Mouse (Mus musculus) inflammation-experienced regulatory T-cells, adult 16 weeks (primary cell): Measurements from ENCODE around the gene Man2a2. TPM values are rescaled to one million over a fixed set of nuclear protein-coding genes. Genes with fewer than 3 reads are reported as not detected.

Experiments
- polyA plus RNA-seq: library from polyadenylated mRNA; unstranded; fragments of 100-300 nt; shearing (Covaris generic); gene quantifications from one replicate; pipeline ENCODE4 v1.2.1, GENCODE M21; 2017

The Man2a2 gene
- 14.5 TPM for polyA plus RNA-seq

GRCm38 (mm10) chr7:80371041-80371751 is at the start of gene Man2a2:
Gene Man2a2, minus strand, starts transcription at chr7:80371375.

DNA sequence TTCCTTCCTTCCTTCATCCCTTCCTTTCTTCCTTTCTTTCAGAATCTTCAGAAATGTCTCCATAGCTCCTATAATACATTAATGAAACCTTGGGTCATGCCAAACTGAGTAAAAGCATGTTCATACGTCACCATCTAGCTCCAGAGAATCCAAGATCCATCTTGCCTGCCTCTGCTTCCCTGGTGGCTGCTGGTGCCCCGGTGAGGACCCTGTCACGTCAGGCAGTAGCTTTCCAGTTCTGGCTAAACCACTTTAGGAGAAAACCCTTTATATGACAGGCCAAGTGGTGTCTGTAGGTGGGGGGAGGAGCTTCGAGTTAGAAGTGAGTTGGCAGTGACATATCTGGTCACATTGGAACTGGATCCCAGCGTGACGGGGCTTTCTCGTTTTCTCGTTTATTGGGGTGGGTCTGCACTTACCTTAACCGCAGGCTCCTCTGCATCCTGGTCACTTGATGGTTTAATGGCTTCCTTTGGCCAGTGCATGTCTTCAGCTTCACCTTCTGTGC is 34.1 kb upstream of the Man2a2 start, which contains the start of gene Furin:
Gene Furin (minus strand): TSS at position 249 of the 508 bp plus-strand sequence.

DNA sequence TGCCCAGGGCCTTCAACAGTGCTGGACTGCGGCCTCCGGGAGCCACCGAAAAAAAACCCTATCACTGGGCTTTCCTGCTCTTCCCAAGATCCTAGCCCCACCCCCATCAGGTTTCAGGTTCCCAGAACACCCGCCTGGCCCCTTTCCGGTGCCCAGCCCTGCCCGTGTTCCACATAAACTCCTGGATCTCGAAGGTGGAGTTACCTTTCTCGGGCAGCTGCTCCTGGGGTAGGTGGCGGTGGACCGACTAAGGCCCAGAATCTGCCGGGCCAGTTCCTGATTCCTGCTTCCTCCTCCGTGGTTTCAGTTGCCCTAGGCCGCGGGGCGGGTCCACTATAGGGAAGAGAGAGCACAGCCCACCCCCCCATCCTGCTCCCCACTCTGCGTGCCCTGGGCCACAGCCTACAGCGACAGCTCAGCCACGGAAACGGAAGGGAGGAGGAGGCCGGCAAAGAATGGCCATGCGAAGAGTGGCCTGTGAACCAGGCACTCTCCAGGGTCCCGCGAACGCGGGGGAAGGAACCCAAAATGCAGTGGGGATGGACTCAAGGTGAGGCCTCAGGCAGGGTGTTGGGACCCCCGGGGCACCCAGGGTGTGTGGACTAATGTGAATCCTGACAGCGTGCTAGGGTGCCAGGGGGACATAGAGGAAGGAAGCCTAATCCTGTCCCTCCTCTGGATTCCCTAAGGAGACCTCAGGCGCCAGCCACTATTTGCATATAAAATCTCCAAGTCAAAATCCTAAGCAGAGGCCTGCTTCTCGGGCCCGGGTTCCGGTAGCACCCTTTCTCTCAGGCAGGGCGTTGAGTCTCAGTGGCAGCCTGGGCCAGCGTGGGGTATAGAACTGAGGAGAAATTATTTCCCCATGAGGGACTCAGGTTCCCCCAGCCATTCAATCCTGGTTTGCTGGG is 16.7 kb upstream of the Man2a2 start, which contains the start of gene Fes:
Gene Fes (minus strand): TSS at position 314 of the 911 bp plus-strand sequence.

DNA sequence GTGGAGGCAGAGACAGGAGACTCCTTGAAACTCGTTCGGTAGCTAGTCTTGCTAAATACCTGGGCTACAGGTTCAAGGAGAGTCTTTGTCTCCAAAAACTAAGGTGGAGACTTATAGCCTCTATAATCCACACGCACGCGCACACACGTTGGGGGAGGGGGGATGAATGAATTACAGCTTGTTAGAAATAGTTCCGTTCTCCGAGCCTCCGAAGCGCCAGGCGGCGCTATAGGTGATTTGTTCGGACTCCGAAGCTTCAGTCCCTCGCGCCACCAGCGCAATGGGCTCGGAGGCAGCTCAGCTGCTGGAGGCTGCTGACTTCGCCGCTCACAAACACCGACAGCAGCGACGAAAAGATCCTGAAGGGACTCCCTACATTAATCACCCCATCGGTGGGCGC is 28.3 kb downstream of the Man2a2 start, which contains the start of gene Hddc3:
Gene Hddc3 (plus strand): TSS at position 247 of the 400 bp plus-strand sequence.

DNA sequence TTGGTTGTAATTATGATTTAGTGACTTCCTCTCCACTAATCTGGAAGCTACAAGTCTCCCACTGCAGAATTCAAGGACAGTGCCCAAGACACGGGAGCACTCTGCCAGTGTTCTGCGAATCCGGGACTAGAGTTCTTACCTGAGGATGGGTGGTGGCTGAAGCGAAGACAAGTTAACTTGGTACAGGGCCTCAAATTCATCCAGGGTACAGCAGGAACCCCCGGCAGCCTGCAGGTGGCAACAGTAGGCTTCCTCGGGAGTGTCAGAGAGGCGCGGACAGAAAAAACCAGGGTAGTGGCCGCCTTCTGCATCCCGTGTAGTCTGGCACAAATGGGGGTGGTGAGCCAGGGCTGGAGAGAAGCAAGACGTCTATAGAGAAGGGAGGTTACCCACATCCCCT is 30.4 kb downstream of the Man2a2 start, which contains the start of gene Unc45a:
Gene Unc45a (minus strand): TSS at position 213 of the 400 bp plus-strand sequence.

GRCm38 (mm10) chr7:80324043-80324815 is 46.9 kb downstream of the Man2a2 start, which contains the start of gene Rccd1:
Gene Rccd1, minus strand, starts transcription at chr7:80324454.

Other genes with a start within 250 kb of the Man2a2 start
- 10.4 TPM for gene Sema4b, start 184.5 kb downstream of the Man2a2 start, polyA plus RNA-seq
- 176 TPM for gene Cib1, start 138.6 kb downstream of the Man2a2 start, polyA plus RNA-seq
- gene Gdpgp1, start 138.5 kb downstream of the Man2a2 start, polyA plus RNA-seq, result 12.7 TPM
- gene Ttll13, start 125.0 kb downstream of the Man2a2 start, polyA plus RNA-seq, result not detected
- 66.5 TPM for gene Ngrn, start 110.2 kb downstream of the Man2a2 start, polyA plus RNA-seq
- 43.5 TPM for gene Vps33b, start 101.7 kb downstream of the Man2a2 start, polyA plus RNA-seq
- gene Prc1, start 76.9 kb downstream of the Man2a2 start, polyA plus RNA-seq, result 13.7 TPM
- gene Rccd1, start 46.9 kb downstream of the Man2a2 start, polyA plus RNA-seq, result 36.3 TPM
- 110 TPM for gene Unc45a, start 30.4 kb downstream of the Man2a2 start, polyA plus RNA-seq
- 10.2 TPM for gene Hddc3, start 28.3 kb downstream of the Man2a2 start, polyA plus RNA-seq
- 1.3 TPM for gene Fes, start 16.6 kb upstream of the Man2a2 start, polyA plus RNA-seq
- 4.7 TPM for gene Furin, start 34.1 kb upstream of the Man2a2 start, polyA plus RNA-seq
- 6.1 TPM for gene Blm, start 163.7 kb upstream of the Man2a2 start, polyA plus RNA-seq